Mouse (Mus musculus) limb, embryonic 11.5 days (tissue): ENCODE results near the gene Ube2dnl1. TPM values are rescaled to one million over a fixed set of nuclear protein-coding genes. Genes with fewer than 3 reads are reported as not detected.

Experiments
- ATAC-seq: fragments of 200-750 bp; cut with Nextera tagmentation; 2 replicates; pipeline ENCODE4 v1.8.0; 2017; ENCODE audit warnings: low read depth; ENCODE audit not compliant: insufficient number of reproducible peaks, low FRiP score, low TSS enrichment
- DNase-seq: peaks from one replicate; pipeline ENCODE4 v3.0.0-alpha.2; 2015; ENCODE audit warnings: low spot score
- H3K27ac ChIP-seq: fragments of 300-500 bp; sonication (generic); replicated peaks from 2 replicates; pipeline ENCODE4 v1.5.1; 2014; ENCODE audit warnings: low read depth, mild to moderate bottlenecking, low read length
- H3K27me3 ChIP-seq: fragments of 300-500 bp; sonication (generic); 2 replicates; pipeline ENCODE4 v1.6.1; 2014; ENCODE audit warnings: mild to moderate bottlenecking, low read length, mixed read lengths; ENCODE audit not compliant: control insufficient read depth, insufficient read depth
- H3K36me3 ChIP-seq: fragments of 300-500 bp; sonication (generic); 2 replicates; pipeline ENCODE4 v1.6.1; 2014; ENCODE audit warnings: mild to moderate bottlenecking, low read length, moderate library complexity, mixed read lengths; ENCODE audit not compliant: control insufficient read depth, insufficient read depth
- H3K4me1 ChIP-seq: fragments of 300-500 bp; sonication (generic); 2 replicates; pipeline ENCODE4 v1.6.1; 2014; ENCODE audit warnings: low read length, mixed read lengths; ENCODE audit not compliant: control insufficient read depth, insufficient read depth
- H3K4me2 ChIP-seq: fragments of 300-500 bp; sonication (generic); 2 replicates; pipeline ENCODE4 v1.6.1; 2014; ENCODE audit warnings: low read depth, mild to moderate bottlenecking, moderate library complexity; ENCODE audit not compliant: severe bottlenecking
- H3K4me3 ChIP-seq: fragments of 300-500 bp; sonication (generic); 2 replicates; pipeline ENCODE4 v1.5.1; 2014; ENCODE audit warnings: low read depth, low read length
- H3K9ac ChIP-seq: fragments of 300-500 bp; sonication (generic); 2 replicates; pipeline ENCODE4 v1.6.1; 2014; ENCODE audit warnings: mild to moderate bottlenecking, low read length
- H3K9me3 ChIP-seq: fragments of 300-500 bp; sonication (generic); 2 replicates; pipeline ENCODE4 v1.6.1; 2016; ENCODE audit warnings: low read length; ENCODE audit not compliant: control insufficient read depth
- WGBS: fragments of 180-500 bp; shearing (Covaris S2); extraction: QIAGEN DNeasy Blood & Tissue Kit; methylation state at CpG from one replicate; pipeline ENCODE4 v1.1.7; 2014; 5-methylcytosine and 5-hydroxymethylcytosine counted together
- polyA plus RNA-seq: library from polyadenylated mRNA; unstranded; fragments of >200 nt; fragmentation: Nextera tagmentation; extraction: Ambion mirVana; gene quantifications from 2 replicates; pipeline ENCODE4 v1.2.1, GENCODE M21; 2014

Ube2dnl1 gene
- polyA plus RNA-seq = not detected in 2 replicates

DNA sequence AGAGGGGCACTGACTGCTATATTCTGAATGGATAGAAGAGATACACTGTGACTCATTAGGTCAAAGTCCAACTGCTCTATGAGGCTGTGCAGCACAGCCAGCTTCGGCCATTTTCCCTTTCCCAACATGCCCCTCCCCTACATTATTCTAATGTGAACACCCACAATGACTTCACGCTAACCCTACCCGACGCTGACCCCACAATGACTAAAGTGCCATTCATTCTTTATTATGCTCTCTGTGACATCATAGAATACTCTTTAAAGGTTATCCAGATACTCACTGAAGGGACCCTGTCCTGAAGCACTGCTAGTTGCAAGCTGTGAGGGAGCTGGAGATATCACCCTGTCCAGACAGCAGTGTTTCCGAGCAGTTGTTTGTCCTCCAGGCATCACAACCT, at the start of gene Ube2dnl1:
TSS of gene Ube2dnl1 (plus strand) at position 301 of the 400 bp plus-strand sequence.
- no peak within 1 kb of the TSS for H3K9ac ChIP-seq
- H3K4me3 ChIP-seq = no peak within 1 kb of the TSS
- H3K36me3 ChIP-seq = no peaks in the 10 kb centered on the region
- DNase-seq (no peak), ATAC-seq (no peak)
- no peaks in the 10 kb centered on the region for H3K9me3 ChIP-seq
- H3K4me1 ChIP-seq = no peaks in the 10 kb centered on the region
- no peak within 1 kb of the TSS for H3K4me2 ChIP-seq
- no peak within 1 kb of the TSS for H3K27ac ChIP-seq
- 91% methylated on average over 5 of the region's 5 CpGs for WGBS
- no peaks in the 10 kb centered on the region for H3K27me3 ChIP-seq

DNA sequence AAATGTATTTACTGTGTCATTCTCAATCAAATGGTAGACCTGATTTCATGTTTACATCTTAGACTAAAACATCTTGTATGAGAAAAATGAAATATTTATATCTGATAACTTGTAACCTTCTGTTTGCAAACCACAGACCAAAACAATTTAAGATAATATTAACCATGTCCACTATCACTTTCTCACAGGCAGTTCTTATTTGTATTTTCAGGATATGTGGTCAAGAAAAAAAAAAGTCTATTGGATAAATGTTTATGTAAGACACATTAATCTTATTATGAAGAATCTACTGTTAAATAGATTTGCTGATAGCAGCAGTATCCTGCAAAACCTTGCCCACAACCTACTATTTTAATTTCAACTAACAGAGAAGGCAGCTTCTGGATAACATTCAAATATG, 9.3 kb upstream of the Ube2dnl1 start:
- no peaks in the 10 kb centered on the region for H3K27me3 ChIP-seq
- H3K9ac ChIP-seq = no peak overlapping the region
- no peak for DNase-seq
- H3K4me1 ChIP-seq = no peaks in the 10 kb centered on the region
- H3K4me3 ChIP-seq = no peak overlapping the region
- H3K27ac ChIP-seq = no peak overlapping the region
- ATAC-seq = no peak
- no peak overlapping the region for H3K4me2 ChIP-seq
- no peaks in the 10 kb centered on the region for H3K36me3 ChIP-seq
- H3K9me3 ChIP-seq = no peaks in the 10 kb centered on the region

DNA sequence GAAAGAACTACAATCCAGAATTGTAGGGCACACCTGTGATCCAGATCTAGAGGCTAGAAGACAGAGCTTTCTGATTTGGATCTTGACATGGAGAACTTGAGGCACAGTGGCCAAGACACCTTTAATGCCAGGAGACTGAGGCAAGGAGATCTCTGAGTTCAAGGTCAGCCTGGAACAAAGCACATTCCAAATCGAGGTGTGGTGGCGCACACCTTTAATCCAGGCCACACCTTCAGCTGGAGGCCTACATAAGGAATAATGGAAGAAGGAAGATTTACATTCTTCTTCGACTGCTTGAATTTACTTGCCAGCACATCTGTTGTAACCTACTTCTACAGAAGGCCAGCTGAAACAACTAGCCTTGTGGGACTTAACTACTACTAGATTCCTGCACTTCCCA, 7.3 kb upstream of the Ube2dnl1 start:
- H3K4me2 ChIP-seq = no peak overlapping the region
- WGBS = 93% methylated on average over 3 of the region's 3 CpGs
- no peaks in the 10 kb centered on the region for H3K9me3 ChIP-seq
- H3K4me3 ChIP-seq = no peak overlapping the region
- no peak overlapping the region for H3K27ac ChIP-seq
- H3K9ac ChIP-seq = no peak overlapping the region
- no peak for ATAC-seq
- no peaks in the 10 kb centered on the region for H3K27me3 ChIP-seq
- H3K36me3 ChIP-seq = no peaks in the 10 kb centered on the region
- DNase-seq = no peak
- H3K4me1 ChIP-seq = no peaks in the 10 kb centered on the region

DNA sequence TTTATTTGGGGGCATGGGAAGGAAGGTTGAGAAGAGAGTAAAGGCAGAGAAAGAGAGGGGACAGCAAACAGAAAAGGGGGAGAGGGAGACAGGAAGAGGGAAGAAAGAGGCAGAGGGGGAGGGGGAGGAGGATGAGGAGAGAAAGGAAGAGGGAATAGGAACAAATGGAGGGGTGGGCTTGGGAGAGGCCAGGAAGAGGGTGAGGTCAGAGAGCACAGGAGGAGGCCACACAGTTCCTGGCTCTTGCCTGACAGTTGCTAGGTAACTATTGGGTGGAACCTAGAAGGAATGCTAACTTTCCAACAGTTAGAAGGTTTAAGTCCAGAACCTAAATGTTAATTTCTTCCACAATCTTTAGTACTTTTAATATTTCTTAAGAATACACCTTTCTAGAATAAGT, 1.4 kb upstream of the Ube2dnl1 start:
- Histone ChIP-seq H3K4me3 (no peak overlapping the region), H3K9ac (no peak overlapping the region), H3K4me1 (no peaks in the 10 kb centered on the region), H3K27ac (no peak overlapping the region), H3K9me3 (no peaks in the 10 kb centered on the region), H3K36me3 (no peaks in the 10 kb centered on the region), H3K27me3 (no peaks in the 10 kb centered on the region), H3K4me2 (no peak overlapping the region)
- DNase-seq = no peak
- ATAC-seq = no peak

- 81% methylated on average over 1 of the region's 1 CpGs for WGBS
- no peak for DNase-seq
These were observed 2.5 kb downstream of the Ube2dnl1 start, which contains the start of gene Ube2dnl2 for GRCm38 (mm10) chrX:114907282-114907681. TSS of gene Ube2dnl2 (plus strand) at chrX:114907582.

GRCm38 (mm10) chrX:114955066-114955465, 50.3 kb downstream of the Ube2dnl1 start:
- H3K36me3 ChIP-seq = no peaks in the 10 kb centered on the region
- no peaks in the 10 kb centered on the region for H3K4me1 ChIP-seq
- no peak overlapping the region for H3K4me2 ChIP-seq
- 14% methylated on average over 1 of the region's 1 CpGs for WGBS
- no peak overlapping the region for H3K4me3 ChIP-seq
- H3K9ac ChIP-seq = no peak overlapping the region
- ATAC-seq (no peak), DNase-seq (no peak)
- H3K27ac ChIP-seq = no peak overlapping the region
- no peaks in the 10 kb centered on the region for H3K9me3 ChIP-seq
- no peaks in the 10 kb centered on the region for H3K27me3 ChIP-seq

More at GRCm38 (mm10) chrX:114907282-114907681, 2.5 kb downstream of the Ube2dnl1 start, which contains the start of gene Ube2dnl2:
- H3K9ac ChIP-seq = no peak within 1 kb of the TSS
- no peak for ATAC-seq
- no peaks in the 10 kb centered on the region for H3K36me3 ChIP-seq
- H3K27ac ChIP-seq = no peak within 1 kb of the TSS
- H3K4me1 ChIP-seq = no peaks in the 10 kb centered on the region
- no peaks in the 10 kb centered on the region for H3K27me3 ChIP-seq
- no peak within 1 kb of the TSS for H3K4me2 ChIP-seq
- H3K4me3 ChIP-seq = no peak within 1 kb of the TSS
- no peaks in the 10 kb centered on the region for H3K9me3 ChIP-seq

Other genes starting within 250 kb of the Ube2dnl1 start
- gene Ube2dnl2, start 2.6 kb downstream of the Ube2dnl1 start, polyA plus RNA-seq = not detected in 2 replicates